Mouse (Mus musculus) gastrocnemius, postnatal 14 days (tissue): ENCODE measurements around the gene Zfp148. TPM values are rescaled to one million over a fixed set of nuclear protein-coding genes. Genes with fewer than 3 reads are reported as not detected.
A peak's percentile ranks its signal among the peaks of the same experiment; 100 is the strongest.
"Not testable (repeated sequence)": the region's sequence is repeated elsewhere in the genome, so short reads cannot be mapped to it uniquely, and the experiment has no call there.

Source experiments
- DNase-seq: peaks from one replicate; pipeline ENCODE4 v3.0.0; 2021; ENCODE audit warnings: mixed read lengths
- intact Hi-C: fragments of 180-260 bp; cut with DNase I; formaldehyde crosslinking; loops from one replicate; pipeline ENCODE4 v1.15.1; 2025; ENCODE audit warnings: low total_unique reads
- long read RNA-seq, 2 experiments: library from polyadenylated mRNA; stranded (forward); transcript quantifications; one replicate each; pipeline ENCODE4 v2.0.0; 2021
- total RNA-seq, 2 experiments: library from RNA; stranded (reverse); gene quantifications; 2 replicates each; pipeline ENCODE4 v1.2.3; 2021

Gene Zfp148
- 10 to 100 TPM; 19.5 to 21.1 TPM for total RNA-seq
- long read RNA-seq, experiment 1, full-length matches to known transcripts = 4 of 8 reads
- long read RNA-seq, experiment 1, partial matches to known transcripts = 1 of 8 reads
- long read RNA-seq, experiment 1, other reads (novel, unspliced or antisense) = 3 of 8 reads
- long read RNA-seq, experiment 2, full-length matches to known transcripts = 15 of 19 reads
- long read RNA-seq, experiment 2, partial matches to known transcripts = 1 of 19 reads
- long read RNA-seq, experiment 2, other reads (novel, unspliced or antisense) = 3 of 19 reads

- intact Hi-C loops = not testable (repeated sequence)
- DNase-seq = peak; percentile 93
These were observed at the start of gene Zfp148 for GRCm38 (mm10) chr16:33379944-33380881. Gene Zfp148 (plus strand): TSS chr16:33380836.

GRCm38 (mm10) chr16:33333015-33333414 lies 47.6 kb upstream of the Zfp148 start:
- DNase-seq = no peak
- intact Hi-C loops = no loop called here

DNA sequence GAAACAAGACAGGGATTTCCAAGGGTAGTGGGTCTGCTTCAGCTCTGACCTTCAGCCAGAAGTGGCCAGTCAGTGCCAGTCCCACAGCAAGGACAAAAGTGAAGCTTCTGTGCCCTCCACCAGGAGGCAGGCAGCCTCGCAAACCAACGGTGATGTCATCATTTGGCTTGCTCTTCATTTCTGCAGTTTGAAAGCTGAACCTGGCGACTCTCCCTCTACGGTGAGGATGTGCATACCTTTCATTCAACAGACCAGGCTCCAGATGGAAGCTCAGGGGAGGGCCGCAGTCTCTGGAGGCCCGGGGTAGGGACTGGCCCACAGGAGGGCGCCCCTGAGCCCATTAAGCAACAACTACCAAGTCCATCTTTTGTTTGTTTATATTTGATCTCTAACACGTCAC lies 43.5 kb upstream of the Zfp148 start:
- intact Hi-C loops = no loop called here
- peak; percentile 61 for DNase-seq

DNA sequence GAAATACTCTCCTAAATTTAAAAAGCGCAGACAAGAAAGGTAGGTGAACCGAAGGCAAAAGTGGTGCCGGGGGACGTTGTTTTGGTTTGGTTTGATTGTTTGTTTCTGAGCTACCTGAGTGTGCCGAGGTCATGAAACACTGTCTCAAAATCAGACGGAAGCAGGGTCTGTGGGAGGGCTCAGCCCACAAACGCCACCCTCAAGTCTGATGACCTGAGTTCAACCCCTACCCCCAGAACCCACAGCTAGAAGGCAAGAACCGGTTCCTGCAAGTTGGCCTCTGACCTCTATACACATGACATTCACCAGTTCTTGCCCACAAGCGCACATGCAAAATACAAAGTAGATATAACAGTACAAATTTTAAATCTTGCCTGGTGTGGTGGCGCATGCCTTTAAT lies 43.0 kb upstream of the Zfp148 start:
- intact Hi-C loops = no loop called here
- DNase-seq = no peak

GRCm38 (mm10) chr16:33338492-33338891 lies 42.1 kb upstream of the Zfp148 start:
- intact Hi-C loops = no loop called here
- DNase-seq = no peak

- DNase-seq = no peak
- intact Hi-C loops = no loop called here
These were observed 41.2 kb upstream of the Zfp148 start for GRCm38 (mm10) chr16:33339476-33339875.

DNA sequence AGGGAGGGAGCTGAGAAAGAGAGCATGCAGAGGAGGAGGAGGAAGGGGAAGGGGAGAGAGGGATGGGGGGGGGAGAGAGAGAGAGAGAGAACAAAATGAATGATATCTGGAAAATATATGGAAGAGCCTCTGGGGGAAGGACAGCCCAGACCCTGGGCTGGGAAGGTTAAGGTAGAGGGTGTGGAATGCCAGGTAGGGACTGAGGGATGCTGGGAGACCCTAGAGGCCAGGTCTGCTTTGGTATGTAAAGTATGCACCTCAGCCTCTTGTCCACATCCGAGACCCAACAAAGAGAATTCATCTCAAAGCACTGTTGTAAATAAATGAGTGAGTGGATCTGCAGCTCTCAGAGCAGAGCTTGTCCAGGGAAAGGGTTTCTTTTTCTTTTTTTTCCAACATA lies 38.3 kb upstream of the Zfp148 start:
- no peak for DNase-seq
- intact Hi-C loops = no loop called here

GRCm38 (mm10) chr16:33343106-33343505 lies 37.5 kb upstream of the Zfp148 start:
- no peak for DNase-seq
- intact Hi-C loops = no loop called here

GRCm38 (mm10) chr16:33343601-33344000 lies 37.0 kb upstream of the Zfp148 start:
- intact Hi-C loops = no loop called here
- DNase-seq = no peak

- intact Hi-C loops = no loop called here
- peak; percentile 13 for DNase-seq
These were observed 36.3 kb upstream of the Zfp148 start for GRCm38 (mm10) chr16:33344379-33344778.

DNA sequence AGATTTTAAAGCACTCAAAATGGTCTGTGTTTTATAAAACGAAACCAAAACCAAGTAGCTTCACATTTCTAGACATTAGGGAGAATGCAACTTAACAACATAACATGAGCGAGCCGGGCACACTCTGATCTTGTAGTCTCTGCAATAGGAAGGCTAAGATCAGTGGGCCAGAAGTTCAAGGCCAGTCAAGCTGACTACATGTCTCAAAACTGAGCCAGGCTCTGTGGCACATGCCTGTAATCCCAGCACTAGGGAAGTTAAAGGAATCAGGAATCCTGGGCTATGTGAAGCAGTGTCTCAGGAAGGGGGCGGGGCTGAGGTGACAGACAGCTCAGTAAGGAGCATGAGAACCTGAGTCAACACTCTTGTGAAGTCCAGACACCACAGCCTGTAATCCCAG lies 35.8 kb upstream of the Zfp148 start:
- intact Hi-C loops = no loop called here
- no peak for DNase-seq

DNA sequence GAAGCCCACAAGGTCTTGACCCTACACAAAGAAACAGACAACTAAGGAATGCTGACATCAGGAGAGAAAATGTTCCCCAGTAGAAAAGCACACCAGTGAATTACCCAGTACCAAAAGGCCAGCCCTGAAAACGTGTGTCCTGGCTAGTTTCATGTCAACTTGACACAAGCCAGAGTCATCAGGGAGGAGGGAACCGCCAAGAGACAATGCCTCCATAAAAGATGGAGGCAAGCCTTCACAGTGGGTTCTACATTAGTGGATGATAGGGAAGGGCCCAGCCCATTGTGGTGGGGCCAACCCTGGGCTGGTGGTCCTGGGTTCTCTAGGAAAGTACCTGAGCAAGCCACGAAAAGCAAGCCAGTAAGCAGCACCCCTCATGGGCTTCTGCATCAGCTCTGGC lies 34.3 kb upstream of the Zfp148 start:
- intact Hi-C loops = no loop called here
- no peak for DNase-seq

GRCm38 (mm10) chr16:33347134-33347533 lies 33.5 kb upstream of the Zfp148 start:
- intact Hi-C loops = no loop called here
- DNase-seq = no peak

- DNase-seq = no peak
- intact Hi-C loops = no loop called here
These were observed 22.8 kb upstream of the Zfp148 start for GRCm38 (mm10) chr16:33357805-33358204.

DNA sequence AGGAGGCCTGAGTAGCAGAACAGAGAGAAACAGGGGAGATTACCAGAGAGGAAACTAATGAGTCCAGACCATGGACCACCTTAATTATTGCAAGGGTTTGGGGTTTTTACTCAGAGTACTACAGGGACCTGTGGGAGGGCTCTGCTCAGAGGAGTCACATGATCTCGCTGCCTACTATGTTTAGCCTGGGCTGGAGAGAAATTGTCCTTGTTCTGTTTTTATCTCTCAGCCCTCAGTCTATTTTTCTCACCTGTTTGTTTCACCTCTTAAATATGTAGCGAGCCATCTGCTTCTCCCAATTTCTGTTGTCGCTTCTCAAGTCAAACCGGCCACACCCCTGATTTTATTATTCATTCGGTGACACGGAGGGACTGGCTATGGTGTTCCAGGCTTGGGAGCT lies 14.9 kb upstream of the Zfp148 start:
- no peak for DNase-seq
- intact Hi-C loops = no loop called here

DNA sequence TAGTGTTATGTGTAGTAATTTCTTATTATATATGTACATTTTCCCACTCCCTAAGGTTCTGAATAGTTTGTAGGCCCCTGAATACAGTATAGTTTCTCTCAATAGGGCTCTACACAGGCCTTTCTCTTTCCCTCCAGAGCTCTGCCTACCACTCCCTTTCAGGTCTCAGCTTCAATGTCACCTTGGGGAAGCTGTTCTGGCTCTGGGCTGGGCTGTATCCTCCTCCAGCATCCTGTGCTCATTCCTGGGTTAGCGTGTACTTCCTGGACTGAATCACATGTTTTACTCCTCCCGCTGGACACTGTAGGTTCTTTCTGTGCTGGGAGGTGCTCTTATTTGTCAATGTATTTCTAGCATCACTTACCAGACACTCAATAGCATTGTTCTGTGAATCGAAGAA lies 12.0 kb upstream of the Zfp148 start:
- DNase-seq = no peak
- intact Hi-C loops = no loop called here

GRCm38 (mm10) chr16:33370836-33371235 lies 9.8 kb upstream of the Zfp148 start:
- intact Hi-C loops = no loop called here
- no peak for DNase-seq

- no peak for DNase-seq
- intact Hi-C loops = no loop called here
These were observed 8.0 kb upstream of the Zfp148 start for GRCm38 (mm10) chr16:33372611-33373010.

GRCm38 (mm10) chr16:33373326-33373725 lies 7.3 kb upstream of the Zfp148 start:
- no peak for DNase-seq
- intact Hi-C loops = no loop called here

GRCm38 (mm10) chr16:33376266-33376665 lies 4.4 kb upstream of the Zfp148 start:
- no peak for DNase-seq
- intact Hi-C loops = no loop called here
